Mouse (Mus musculus) forebrain, postnatal 0 days (tissue): ENCODE measurements around the gene 4933402J07Rik. TPM values are rescaled to one million over a fixed set of nuclear protein-coding genes. Genes with fewer than 3 reads are reported as not detected.

Experiments used
- ATAC-seq: fragments of 200-750 bp; cut with Nextera tagmentation; 2 replicates; pipeline ENCODE4 v1.8.0; 2017; ENCODE audit warnings: mild to moderate bottlenecking, moderate library complexity
- DNase-seq: peaks from one replicate; pipeline ENCODE4 v3.0.0-alpha.2; 2015
- H3K27ac ChIP-seq: fragments of 300-500 bp; sonication (generic); 2 replicates; pipeline ENCODE4 v1.5.1; 2014; ENCODE audit warnings: low read depth, mild to moderate bottlenecking, antibody characterized with exemption, low read length, moderate library complexity, mixed read lengths
- H3K27me3 ChIP-seq: fragments of 300-500 bp; sonication (generic); 2 replicates; pipeline ENCODE4 v1.6.1; 2014; ENCODE audit warnings: mild to moderate bottlenecking, low read length, mixed read lengths; ENCODE audit not compliant: insufficient read depth
- H3K36me3 ChIP-seq: fragments of 300-500 bp; sonication (generic); 2 replicates; pipeline ENCODE4 v1.6.1; 2014; ENCODE audit warnings: mild to moderate bottlenecking, moderate library complexity; ENCODE audit not compliant: insufficient read depth
- H3K4me1 ChIP-seq: fragments of 300-500 bp; sonication (generic); 2 replicates; pipeline ENCODE4 v1.6.1; 2014; ENCODE audit warnings: antibody characterized with exemption; ENCODE audit not compliant: insufficient read depth
- H3K4me2 ChIP-seq: fragments of 300-500 bp; sonication (generic); 2 replicates; pipeline ENCODE4 v1.6.1; 2014; ENCODE audit warnings: low read depth, mild to moderate bottlenecking, moderate library complexity
- H3K4me3 ChIP-seq: fragments of 300-500 bp; sonication (generic); 2 replicates; pipeline ENCODE4 v1.5.1; 2014; ENCODE audit warnings: low read depth, low read length, mixed read lengths
- H3K9ac ChIP-seq: fragments of 300-500 bp; sonication (generic); 2 replicates; pipeline ENCODE4 v1.6.1; 2014; ENCODE audit warnings: mild to moderate bottlenecking
- H3K9me3 ChIP-seq: fragments of 300-500 bp; sonication (generic); 2 replicates; pipeline ENCODE4 v1.6.1; 2016; ENCODE audit warnings: low read length
- CTCF ChIP-seq: sonication (generic); IDR thresholded peaks from 2 replicates; pipeline ENCODE4 v1.5.1; 2016; ENCODE audit warnings: antibody characterized with exemption, control low read depth, low read depth
- WGBS: fragments of 180-500 bp; shearing (Covaris S2); extraction: QIAGEN DNeasy Blood & Tissue Kit; methylation state at CpG from one replicate; pipeline ENCODE4 v1.1.7; 2014; 5-methylcytosine and 5-hydroxymethylcytosine counted together
- polyA plus RNA-seq: library from polyadenylated mRNA; unstranded; fragments of >200 nt; fragmentation: Nextera tagmentation; extraction: Ambion mirVana; gene quantifications from 2 replicates; pipeline ENCODE4 v1.2.1, GENCODE M21; 2015
- total RNA-seq: library from RNA; depleted of rRNA; stranded (reverse); fragments of >200 nt; gene quantifications from 2 replicates; pipeline ENCODE4 v1.2.3, GENCODE M21; 2014

4933402J07Rik gene
- total and polyA plus RNA-seq, 2 experiments from 2014 or later, result not detected

- H3K36me3 ChIP-seq, result no peaks in the 10 kb centered on the region
- H3K4me2 ChIP-seq, result no peak overlapping the region; the same call in 1 of the 2 replicates
- no peaks in the 10 kb centered on the region for H3K27me3 ChIP-seq
- DNase-seq (no peak), ATAC-seq (no peak)
- peak; percentile 45 for TF ChIP-seq CTCF
- H3K27ac ChIP-seq, result no peak overlapping the region
- WGBS, result 16% methylated on average over 7 of the region's 7 CpGs
- H3K4me1 ChIP-seq, result no peaks in the 10 kb centered on the region
- H3K4me3 ChIP-seq, result no peak overlapping the region
- no peak overlapping the region for H3K9ac ChIP-seq
- H3K9me3 ChIP-seq, result no peaks in the 10 kb centered on the region
These were observed 7.2 kb downstream of the 4933402J07Rik start for GRCm38 (mm10) chr8:87570880-87571279.

- H3K9ac ChIP-seq, result no peak overlapping the region
- WGBS, result 0% methylated on average over 2 of the region's 2 CpGs
- H3K36me3 ChIP-seq, result no peaks in the 10 kb centered on the region
- H3K9me3 ChIP-seq, result no peaks in the 10 kb centered on the region
- H3K4me3 ChIP-seq, result no peak overlapping the region
- no peak overlapping the region for H3K27ac ChIP-seq
- peak; percentile 95 for TF ChIP-seq CTCF
- H3K27me3 ChIP-seq, result no peaks in the 10 kb centered on the region
- peak; percentile 83 for DNase-seq
- no peak overlapping the region for H3K4me2 ChIP-seq
- H3K4me1 ChIP-seq, result no peaks in the 10 kb centered on the region
- peak; percentile 73 for ATAC-seq
These were observed 30.6 kb downstream of the 4933402J07Rik start for GRCm38 (mm10) chr8:87594272-87594671.

- 77% methylated on average over 2 of the region's 2 CpGs for WGBS
- Histone ChIP-seq H3K27ac (no peak overlapping the region), H3K9me3 (no peaks in the 10 kb centered on the region), H3K4me3 (no peak overlapping the region), H3K4me2 (no peak overlapping the region), H3K36me3 (no peaks in the 10 kb centered on the region), H3K4me1 (no peaks in the 10 kb centered on the region), H3K9ac (no peak overlapping the region), H3K27me3 (no peaks in the 10 kb centered on the region)
- no peak for DNase-seq
- no peak for TF ChIP-seq CTCF
- no peak for ATAC-seq
These were observed 39.1 kb downstream of the 4933402J07Rik start for GRCm38 (mm10) chr8:87602731-87603130.

GRCm38 (mm10) chr8:87609110-87609509 lies 45.5 kb downstream of the 4933402J07Rik start:
- Histone ChIP-seq H3K4me3 (no peak overlapping the region), H3K4me1 (no peaks in the 10 kb centered on the region), H3K27me3 (no peaks in the 10 kb centered on the region), H3K9me3 (no peaks in the 10 kb centered on the region), H3K36me3 (no peaks in the 10 kb centered on the region), H3K4me2 (no peak overlapping the region), H3K9ac (no peak overlapping the region), H3K27ac (no peak overlapping the region)
- DNase-seq (no peak), ATAC-seq (no peak)
- WGBS, result 91% methylated on average over 7 of the region's 7 CpGs
- no peak for TF ChIP-seq CTCF

GRCm38 (mm10) chr8:87609651-87610192 lies 46.1 kb downstream of the 4933402J07Rik start:
- 97% methylated on average over 4 of the region's 4 CpGs for WGBS
- no peaks in the 10 kb centered on the region for H3K27me3 ChIP-seq
- ATAC-seq (no peak), DNase-seq (no peak)
- H3K9me3 ChIP-seq, result no peaks in the 10 kb centered on the region
- H3K9ac ChIP-seq, result no peak overlapping the region
- no peak overlapping the region for H3K27ac ChIP-seq
- no peaks in the 10 kb centered on the region for H3K36me3 ChIP-seq
- no peak overlapping the region for H3K4me2 ChIP-seq
- no peaks in the 10 kb centered on the region for H3K4me1 ChIP-seq
- TF ChIP-seq CTCF, result no peak
- H3K4me3 ChIP-seq, result no peak overlapping the region

GRCm38 (mm10) chr8:87613701-87614100 lies 50.0 kb downstream of the 4933402J07Rik start:
- no peaks in the 10 kb centered on the region for H3K36me3 ChIP-seq
- H3K27me3 ChIP-seq, result no peaks in the 10 kb centered on the region
- no peak overlapping the region for H3K4me3 ChIP-seq
- no peak overlapping the region for H3K9ac ChIP-seq
- ATAC-seq (no peak), DNase-seq (no peak)
- peak; percentile 43 for TF ChIP-seq CTCF
- H3K4me1 ChIP-seq, result no peaks in the 10 kb centered on the region
- no peaks in the 10 kb centered on the region for H3K9me3 ChIP-seq
- H3K4me2 ChIP-seq, result no peak overlapping the region
- H3K27ac ChIP-seq, result no peak overlapping the region
- WGBS, result 96% methylated on average over 1 of the region's 1 CpGs

GRCm38 (mm10) chr8:87619118-87619517 lies 55.5 kb downstream of the 4933402J07Rik start:
- Histone ChIP-seq H3K4me3 (no peak overlapping the region), H3K9ac (no peak overlapping the region), H3K4me1 (no peaks in the 10 kb centered on the region), H3K27ac (no peak overlapping the region), H3K36me3 (no peaks in the 10 kb centered on the region), H3K9me3 (no peaks in the 10 kb centered on the region), H3K27me3 (no peaks in the 10 kb centered on the region), H3K4me2 (no peak overlapping the region)
- DNase-seq (peak; percentile 19), ATAC-seq (no peak; the same call in 1 of the 2 replicates)
- 54% methylated on average over 7 of the region's 7 CpGs for WGBS
- TF ChIP-seq CTCF, result peak; percentile 52
